Mouse (Mus musculus): ENCODE measurements around the gene Zfp651. TPM values are rescaled to one million over a fixed set of nuclear protein-coding genes. Genes with fewer than 3 reads are reported as not detected.

Zfp651 gene
- polyA plus RNA-seq, 1 experiment: 0.33 TPM

GRCm38 (mm10) chr9:121757835-121758814 lies 1.0 kb upstream of the Zfp651 start:
- TF ChIP-seq GATA1 (IDR thresholded peaks at IDR 0.05; ENCODE audit: low read length): no peak

- no peak for TF ChIP-seq GATA1 (IDR thresholded peaks at IDR 0.05; ENCODE audit: low read length)
Measured at GRCm38 (mm10) chr9:121760271-121761090, 1.4 kb downstream of the Zfp651 start.

GRCm38 (mm10) chr9:121761091-121761665 lies 2.0 kb downstream of the Zfp651 start:
- no peak for TF ChIP-seq GATA1 (IDR thresholded peaks at IDR 0.05; ENCODE audit: low read length)

- TF ChIP-seq GATA1 (IDR thresholded peaks at IDR 0.05; ENCODE audit: low read length): no peak
Measured at GRCm38 (mm10) chr9:121761787-121762186, 2.7 kb downstream of the Zfp651 start.

- TF ChIP-seq GATA1 (IDR thresholded peaks at IDR 0.05; ENCODE audit: low read length): no peak
Measured at GRCm38 (mm10) chr9:121762248-121762647, 3.1 kb downstream of the Zfp651 start.

- no peak for TF ChIP-seq GATA1 (IDR thresholded peaks at IDR 0.05; ENCODE audit: low read length)
Measured at GRCm38 (mm10) chr9:121762761-121763160, 3.6 kb downstream of the Zfp651 start.

- no peak for TF ChIP-seq GATA1 (IDR thresholded peaks at IDR 0.05; ENCODE audit: low read length)
Measured at GRCm38 (mm10) chr9:121763716-121764115, 4.6 kb downstream of the Zfp651 start.

GRCm38 (mm10) chr9:121765166-121765855 lies 6.2 kb downstream of the Zfp651 start:
- no peak for TF ChIP-seq GATA1 (IDR thresholded peaks at IDR 0.05; ENCODE audit: low read length)

GRCm38 (mm10) chr9:121772412-121772811 lies 13.3 kb downstream of the Zfp651 start:
- no peak for TF ChIP-seq GATA1 (IDR thresholded peaks at IDR 0.05; ENCODE audit: low read length)

- TF ChIP-seq GATA1 (IDR thresholded peaks at IDR 0.05; ENCODE audit: low read length): no peak
Measured at GRCm38 (mm10) chr9:121775951-121776350, 16.8 kb downstream of the Zfp651 start.

- no peak for TF ChIP-seq GATA1 (IDR thresholded peaks at IDR 0.05; ENCODE audit: low read length)
Measured at GRCm38 (mm10) chr9:121776511-121776910, 17.4 kb downstream of the Zfp651 start.

- TF ChIP-seq GATA1 (IDR thresholded peaks at IDR 0.05; ENCODE audit: low read length): no peak
Measured at GRCm38 (mm10) chr9:121777484-121778065, 18.4 kb downstream of the Zfp651 start, which contains the start of gene Klhl40. Gene Klhl40, plus strand, starts transcription at chr9:121777607.

GRCm38 (mm10) chr9:121778066-121778624 lies 19.0 kb downstream of the Zfp651 start:
- TF ChIP-seq GATA1 (IDR thresholded peaks at IDR 0.05; ENCODE audit: low read length): no peak

GRCm38 (mm10) chr9:121784801-121785200 lies 25.7 kb downstream of the Zfp651 start:
- no peak for TF ChIP-seq GATA1 (IDR thresholded peaks at IDR 0.05; ENCODE audit: low read length)

Data from G1E-ER4 (cell line).